Mouse (Mus musculus) midbrain, embryonic 11.5 days (tissue): ENCODE data around the gene Dlg2. TPM values are rescaled to one million over a fixed set of nuclear protein-coding genes. Genes with fewer than 3 reads are reported as not detected.

Experiments used
- ATAC-seq: fragments of 200-750 bp; cut with Nextera tagmentation; 2 replicates; pipeline ENCODE4 v1.8.0; 2017; ENCODE audit warnings: moderate TSS enrichment, moderate library complexity; ENCODE audit not compliant: low FRiP score
- DNase-seq: peaks from one replicate; pipeline ENCODE4 v3.0.0; 2015; ENCODE audit warnings: low spot score; ENCODE audit errors: missing footprints
- H3K27ac ChIP-seq: fragments of 300-500 bp; sonication (generic); 2 replicates; pipeline ENCODE4 v1.5.1; 2014; ENCODE audit warnings: low read depth, low read length
- H3K27me3 ChIP-seq: fragments of 300-500 bp; sonication (generic); 2 replicates; pipeline ENCODE4 v1.6.1; 2014; ENCODE audit warnings: mild to moderate bottlenecking, low read length, moderate library complexity, mixed read lengths; ENCODE audit not compliant: control insufficient read depth, insufficient read depth
- H3K36me3 ChIP-seq: fragments of 300-500 bp; sonication (generic); 2 replicates; pipeline ENCODE4 v1.6.1; 2014; ENCODE audit warnings: mild to moderate bottlenecking, low read length, moderate library complexity, mixed read lengths; ENCODE audit not compliant: control insufficient read depth, insufficient read depth
- H3K4me1 ChIP-seq: fragments of 300-500 bp; sonication (generic); 2 replicates; pipeline ENCODE4 v1.6.1; 2014; ENCODE audit warnings: low read length; ENCODE audit not compliant: control insufficient read depth, insufficient read depth
- H3K4me2 ChIP-seq: fragments of 300-500 bp; sonication (generic); 2 replicates; pipeline ENCODE4 v1.6.1; 2014; ENCODE audit warnings: mild to moderate bottlenecking, moderate library complexity
- H3K4me3 ChIP-seq: fragments of 300-500 bp; sonication (generic); 2 replicates; pipeline ENCODE4 v1.5.1; 2014; ENCODE audit warnings: low read depth, low read length
- H3K9ac ChIP-seq: fragments of 300-500 bp; sonication (generic); 2 replicates; pipeline ENCODE4 v1.6.1; 2014; ENCODE audit warnings: low read length
- H3K9me3 ChIP-seq: fragments of 300-500 bp; sonication (generic); 2 replicates; pipeline ENCODE4 v1.6.1; 2016; ENCODE audit warnings: low read length; ENCODE audit not compliant: control insufficient read depth
- WGBS: fragments of 180-500 bp; shearing (Covaris S2); extraction: QIAGEN DNeasy Blood & Tissue Kit; methylation state at CpG from one replicate; pipeline ENCODE4 v1.1.7; 2014; 5-methylcytosine and 5-hydroxymethylcytosine counted together
- polyA plus RNA-seq: library from polyadenylated mRNA; unstranded; fragments of >200 nt; fragmentation: Nextera tagmentation; extraction: Ambion mirVana; gene quantifications from 2 replicates; pipeline ENCODE4 v1.2.1, GENCODE M21; 2014

Dlg2 gene
- polyA plus RNA-seq, 1 experiment from 2014 or later = 1.8 TPM

- Histone ChIP-seq H3K27me3 (no peaks in the 10 kb centered on the region), H3K27ac (no peak overlapping the region), H3K4me2 (no peak overlapping the region), H3K9ac (no peak overlapping the region), H3K4me1 (no peaks in the 10 kb centered on the region), H3K36me3 (no peaks in the 10 kb centered on the region), H3K4me3 (no peak overlapping the region), H3K9me3 (no peaks in the 10 kb centered on the region)
- DNase-seq (peak; percentile 44), ATAC-seq (no peak)
- 88% methylated on average over 10 of the region's 10 CpGs for WGBS
Measured at GRCm38 (mm10) chr7:92420474-92420873, 1944.0 kb downstream of the Dlg2 start.

DNA sequence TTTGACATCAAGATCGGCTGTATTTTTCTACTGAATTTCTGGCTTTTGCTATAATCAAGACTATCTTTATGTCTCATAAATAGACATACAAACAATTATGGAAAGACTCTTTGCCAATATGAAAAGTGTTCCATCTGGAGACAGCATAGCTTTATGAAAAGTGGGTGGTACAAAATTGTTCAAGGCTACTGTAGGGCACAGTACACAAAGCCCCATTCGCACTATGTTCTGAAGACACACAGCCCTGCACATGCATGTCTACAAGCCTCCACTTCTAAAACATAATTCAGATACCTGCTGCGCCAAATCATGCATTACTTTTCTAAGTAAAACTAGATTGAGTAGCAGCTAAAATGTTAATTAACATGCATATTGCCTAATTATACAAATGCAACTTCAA, 1946.5 kb downstream of the Dlg2 start:
- no peak overlapping the region for H3K27ac ChIP-seq
- no peak overlapping the region for H3K4me2 ChIP-seq
- ATAC-seq (no peak), DNase-seq (peak; percentile 72)
- H3K9me3 ChIP-seq = no peaks in the 10 kb centered on the region
- no peak overlapping the region for H3K4me3 ChIP-seq
- no peaks in the 10 kb centered on the region for H3K27me3 ChIP-seq
- 95% methylated on average over 3 of the region's 3 CpGs for WGBS
- H3K4me1 ChIP-seq = no peaks in the 10 kb centered on the region
- no peak overlapping the region for H3K9ac ChIP-seq
- no peaks in the 10 kb centered on the region for H3K36me3 ChIP-seq

GRCm38 (mm10) chr7:92424703-92425102, 1948.2 kb downstream of the Dlg2 start:
- no peak for DNase-seq
- Histone ChIP-seq H3K36me3 (no peaks in the 10 kb centered on the region), H3K9ac (no peak overlapping the region), H3K27ac (no peak overlapping the region), H3K27me3 (no peaks in the 10 kb centered on the region), H3K4me2 (no peak overlapping the region), H3K4me1 (no peaks in the 10 kb centered on the region), H3K4me3 (no peak overlapping the region), H3K9me3 (no peaks in the 10 kb centered on the region)
- ATAC-seq = no peak
- 91% methylated on average over 3 of the region's 3 CpGs for WGBS

DNA sequence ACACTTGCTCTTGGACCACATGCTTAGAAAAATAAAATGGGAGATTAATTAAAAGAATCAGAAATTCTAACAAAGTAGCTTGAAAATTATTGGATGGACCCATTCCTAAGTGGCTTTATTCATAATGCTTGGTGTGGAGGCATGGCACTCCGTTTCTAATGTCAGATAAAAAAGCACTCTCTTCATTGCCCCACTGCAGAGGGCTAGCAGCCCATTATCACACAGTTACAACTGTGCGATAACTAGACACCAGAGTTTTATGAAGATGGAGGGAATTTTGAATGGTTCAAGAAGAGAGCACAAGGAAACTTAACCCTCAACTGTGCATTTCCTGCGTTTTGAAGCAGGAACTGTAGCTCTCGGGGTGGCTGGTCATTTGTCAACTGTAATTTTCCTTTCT, 1950.8 kb downstream of the Dlg2 start:
- H3K4me2 ChIP-seq = no peak overlapping the region
- H3K27ac ChIP-seq = no peak overlapping the region
- ATAC-seq (no peak), DNase-seq (peak; percentile 77)
- no peak overlapping the region for H3K9ac ChIP-seq
- H3K4me1 ChIP-seq = no peaks in the 10 kb centered on the region
- WGBS = 85% methylated on average over 4 of the region's 4 CpGs
- no peak overlapping the region for H3K4me3 ChIP-seq
- no peaks in the 10 kb centered on the region for H3K27me3 ChIP-seq
- H3K36me3 ChIP-seq = no peaks in the 10 kb centered on the region
- no peaks in the 10 kb centered on the region for H3K9me3 ChIP-seq

DNA sequence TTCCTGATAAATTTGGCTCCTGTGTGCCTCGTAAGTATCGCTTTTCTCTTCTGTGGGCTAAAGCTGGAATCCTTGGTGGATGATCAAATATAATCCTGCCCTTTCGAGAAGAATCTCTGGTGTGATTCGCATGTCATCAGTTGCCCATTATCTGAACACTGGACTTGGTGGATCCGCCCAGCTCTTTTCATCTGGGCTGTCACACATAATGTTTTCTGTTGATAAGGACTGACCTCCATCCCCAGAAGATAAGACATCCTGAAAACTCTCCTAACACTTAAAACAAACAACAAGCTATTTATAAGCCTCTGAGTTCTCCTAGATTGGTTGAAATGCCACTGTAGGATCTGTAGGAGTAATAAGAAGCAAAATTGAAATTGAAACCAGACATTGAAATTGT, 1952.2 kb downstream of the Dlg2 start:
- H3K9me3 ChIP-seq = no peaks in the 10 kb centered on the region
- no peaks in the 10 kb centered on the region for H3K27me3 ChIP-seq
- H3K4me1 ChIP-seq = no peaks in the 10 kb centered on the region
- no peak overlapping the region for H3K27ac ChIP-seq
- ATAC-seq (no peak), DNase-seq (peak; percentile 60)
- no peak overlapping the region for H3K9ac ChIP-seq
- H3K36me3 ChIP-seq = no peaks in the 10 kb centered on the region
- no peak overlapping the region for H3K4me3 ChIP-seq
- no peak overlapping the region for H3K4me2 ChIP-seq
- WGBS = 87% methylated on average over 5 of the region's 5 CpGs

DNA sequence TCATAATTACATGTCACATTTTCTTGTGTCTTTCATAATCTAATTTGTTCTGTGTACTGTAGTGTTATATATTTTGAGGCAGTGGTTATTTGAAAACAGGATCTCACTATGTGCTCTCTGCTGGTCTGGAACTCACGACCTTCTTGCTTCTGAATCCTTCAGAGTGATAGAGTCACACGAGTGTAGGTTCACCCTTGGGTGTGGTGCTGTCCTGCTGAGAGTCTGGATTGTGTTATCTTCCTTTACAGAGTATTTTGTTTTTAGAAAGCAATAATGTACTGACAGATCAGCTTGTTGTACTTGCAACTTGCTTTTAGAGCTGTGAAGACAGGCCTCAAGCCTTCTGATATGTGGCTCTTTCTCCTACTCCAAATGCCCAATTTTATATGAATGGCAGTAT, 1953.8 kb downstream of the Dlg2 start:
- Histone ChIP-seq H3K4me2 (no peak overlapping the region), H3K9me3 (no peaks in the 10 kb centered on the region), H3K4me1 (no peaks in the 10 kb centered on the region), H3K27me3 (no peaks in the 10 kb centered on the region), H3K27ac (no peak overlapping the region), H3K9ac (no peak overlapping the region), H3K4me3 (no peak overlapping the region), H3K36me3 (no peaks in the 10 kb centered on the region)
- 79% methylated on average over 2 of the region's 2 CpGs for WGBS
- ATAC-seq (no peak), DNase-seq (peak; percentile 44)

DNA sequence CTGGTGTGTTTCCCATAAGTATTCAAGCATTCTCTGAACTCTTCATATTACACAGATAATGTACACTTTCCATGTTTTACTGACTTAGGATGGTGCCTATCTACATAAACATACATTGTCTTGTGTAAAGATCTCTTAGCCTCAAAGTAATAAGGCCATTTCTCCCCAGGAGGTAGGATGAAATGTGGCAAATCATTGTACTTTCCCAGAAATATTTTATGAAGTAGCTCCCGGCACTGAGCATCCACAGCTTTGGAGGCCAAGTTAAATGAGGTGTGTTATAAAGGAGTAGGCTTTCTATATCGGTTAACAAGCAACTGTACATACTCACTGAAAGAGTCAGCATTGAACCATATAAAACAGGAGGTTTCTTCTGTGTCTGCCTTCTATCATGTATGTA, 1960.7 kb downstream of the Dlg2 start:
- H3K9me3 ChIP-seq = no peaks in the 10 kb centered on the region
- 90% methylated on average over 2 of the region's 2 CpGs for WGBS
- no peak overlapping the region for H3K27ac ChIP-seq
- ATAC-seq (no peak), DNase-seq (no peak)
- H3K4me2 ChIP-seq = no peak overlapping the region
- no peak overlapping the region for H3K9ac ChIP-seq
- no peaks in the 10 kb centered on the region for H3K27me3 ChIP-seq
- no peaks in the 10 kb centered on the region for H3K4me1 ChIP-seq
- no peak overlapping the region for H3K4me3 ChIP-seq
- H3K36me3 ChIP-seq = no peaks in the 10 kb centered on the region

- no peaks in the 10 kb centered on the region for H3K27me3 ChIP-seq
- DNase-seq = peak; percentile 69
- ATAC-seq = no peak
Measured at GRCm38 (mm10) chr7:92439503-92440487, 1963.3 kb downstream of the Dlg2 start.

GRCm38 (mm10) chr7:92441611-92442010, 1965.1 kb downstream of the Dlg2 start:
- Histone ChIP-seq H3K4me3 (no peak overlapping the region), H3K9ac (no peak overlapping the region), H3K27ac (no peak overlapping the region), H3K4me1 (no peaks in the 10 kb centered on the region), H3K4me2 (no peak overlapping the region), H3K27me3 (no peaks in the 10 kb centered on the region), H3K9me3 (no peaks in the 10 kb centered on the region), H3K36me3 (no peaks in the 10 kb centered on the region)
- ATAC-seq (no peak), DNase-seq (peak; percentile 60)

More at GRCm38 (mm10) chr7:92439503-92440487, 1963.3 kb downstream of the Dlg2 start:
- no peaks in the 10 kb centered on the region for H3K4me1 ChIP-seq
- H3K27ac ChIP-seq = no peak overlapping the region
- H3K9ac ChIP-seq = no peak overlapping the region
- no peaks in the 10 kb centered on the region for H3K9me3 ChIP-seq
- no peak overlapping the region for H3K4me3 ChIP-seq
- H3K36me3 ChIP-seq = no peaks in the 10 kb centered on the region
- H3K4me2 ChIP-seq = no peak overlapping the region
- WGBS = 86% methylated on average over 8 of the region's 8 CpGs
